Mouse (Mus musculus): ENCODE results near the gene Dcp1a. TPM values are rescaled to one million over a fixed set of nuclear protein-coding genes. Genes with fewer than 3 reads are reported as not detected.

Gene Dcp1a
- polyA plus RNA-seq, 1 experiment from 2014 or later: 25.9 TPM

GRCm38 (mm10) chr14:30573235-30573634 is 93.9 kb downstream of the Dcp1a start:
- Histone ChIP-seq H3K4me3 (ENCODE audit: low read depth, low read length) (no peak overlapping the region), H3K9me3 (ENCODE audit: control insufficient read depth, low read length) (no peaks in the 10 kb centered on the region), H3K9ac (ENCODE audit: low read length) (no peak overlapping the region), H3K4me2 (ENCODE audit: low read length) (no peak overlapping the region), H3K4me1 (replicated peaks; ENCODE audit: control insufficient read depth, insufficient read depth, low read length) (peaks cover 11% of the 10 kb centered on the region), H3K27ac (ENCODE audit: low read depth) (no peak overlapping the region), H3K36me3 (ENCODE audit: control insufficient read depth, insufficient read depth, low read length) (peaks cover 76% of the 10 kb centered on the region), H3K27me3 (replicated peaks; ENCODE audit: control insufficient read depth, insufficient read depth, low read length) (no peaks in the 10 kb centered on the region)
- DNase-seq (ENCODE audit: low spot score): no peak
- no peak for ATAC-seq (replicated peaks; ENCODE audit: low FRiP score, low TSS enrichment, low read depth)
- 77% methylated on average over 8 of the region's 8 CpGs for WGBS

DNA sequence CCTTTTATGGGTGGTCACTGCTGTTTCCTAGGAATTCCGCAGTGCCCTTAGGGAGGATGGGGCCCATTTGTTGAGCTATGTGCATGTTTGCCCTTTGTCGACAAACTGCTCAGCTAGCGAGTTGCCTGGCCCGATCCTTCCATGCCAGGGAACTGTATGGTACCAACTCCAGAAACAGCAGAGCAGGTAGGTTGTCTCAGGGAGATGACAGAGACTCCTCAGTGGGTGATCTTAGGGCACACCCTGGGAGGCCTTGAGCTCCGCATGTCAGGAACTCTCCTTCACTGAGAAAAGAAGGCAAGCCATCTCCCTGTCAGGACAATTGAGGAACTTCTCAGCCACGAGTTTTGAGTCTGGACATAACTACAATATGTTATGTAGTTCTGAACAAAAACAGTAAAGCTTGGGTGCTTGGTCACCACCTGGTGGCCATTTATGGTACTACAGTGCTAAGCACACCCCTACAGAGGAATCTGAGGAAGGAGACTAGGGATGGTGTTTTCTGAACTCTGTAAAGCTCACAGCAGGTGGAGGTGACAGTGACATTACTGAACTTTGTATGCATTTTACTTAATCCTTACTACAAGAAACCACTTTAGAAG is 94.7 kb downstream of the Dcp1a start:
- no peaks in the 10 kb centered on the region for H3K9me3 ChIP-seq (ENCODE audit: control insufficient read depth, low read length)
- H3K27me3 ChIP-seq (replicated peaks; ENCODE audit: control insufficient read depth, insufficient read depth, low read length): no peaks in the 10 kb centered on the region
- ATAC-seq (replicated peaks; ENCODE audit: low FRiP score, low TSS enrichment, low read depth) (peak; percentile 48; the same call in 1 of the 2 replicates), DNase-seq (ENCODE audit: low spot score) (peak; percentile 93)
- no peak overlapping the region for H3K9ac ChIP-seq (ENCODE audit: low read length)
- WGBS: 61% methylated on average over 6 of the region's 6 CpGs
- peaks cover 67% of the 10 kb centered on the region for H3K36me3 ChIP-seq (ENCODE audit: control insufficient read depth, insufficient read depth, low read length)
- no peak overlapping the region for H3K4me3 ChIP-seq (ENCODE audit: low read depth, low read length)
- H3K4me2 ChIP-seq (ENCODE audit: low read length): no peak overlapping the region
- H3K4me1 ChIP-seq (replicated peaks; ENCODE audit: control insufficient read depth, insufficient read depth, low read length): peaks cover 11% of the 10 kb centered on the region
- H3K27ac ChIP-seq (ENCODE audit: low read depth): no peak overlapping the region

DNA sequence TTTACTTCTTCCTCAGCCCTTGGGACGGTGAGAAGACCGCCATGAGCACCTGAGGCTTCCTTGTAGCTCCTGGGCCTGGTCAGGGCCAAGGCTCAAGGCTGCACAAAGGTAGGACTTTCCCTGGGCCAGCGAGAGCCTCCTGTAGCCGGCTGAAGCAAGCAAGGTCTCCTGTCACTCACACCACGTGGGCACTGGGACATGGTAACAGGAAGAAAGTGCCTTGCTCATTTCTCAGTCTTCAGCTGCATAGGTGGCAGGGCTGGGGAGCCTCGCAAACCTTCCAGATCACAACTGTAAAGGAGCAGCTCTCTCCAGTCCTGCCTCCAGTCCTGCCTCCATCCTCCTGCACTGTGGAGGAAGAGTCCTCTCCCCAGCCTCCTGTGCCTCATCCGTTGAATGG is 96.5 kb downstream of the Dcp1a start:
- DNase-seq (ENCODE audit: low spot score): no peak
- no peak overlapping the region for H3K9ac ChIP-seq (ENCODE audit: low read length)
- H3K27ac ChIP-seq (ENCODE audit: low read depth): no peak overlapping the region
- no peaks in the 10 kb centered on the region for H3K27me3 ChIP-seq (replicated peaks; ENCODE audit: control insufficient read depth, insufficient read depth, low read length)
- peaks cover 15% of the 10 kb centered on the region for H3K4me1 ChIP-seq (replicated peaks; ENCODE audit: control insufficient read depth, insufficient read depth, low read length)
- H3K4me2 ChIP-seq (ENCODE audit: low read length): no peak overlapping the region
- H3K36me3 ChIP-seq (ENCODE audit: control insufficient read depth, insufficient read depth, low read length): peaks cover 50% of the 10 kb centered on the region
- 0 out of 2 replicates have a peak, but pooled peaks have one; percentile 5 for ATAC-seq (replicated peaks; ENCODE audit: low FRiP score, low TSS enrichment, low read depth)
- H3K9me3 ChIP-seq (ENCODE audit: control insufficient read depth, low read length): no peaks in the 10 kb centered on the region
- H3K4me3 ChIP-seq (ENCODE audit: low read depth, low read length): no peak overlapping the region
- WGBS: 68% methylated on average over 7 of the region's 7 CpGs

DNA sequence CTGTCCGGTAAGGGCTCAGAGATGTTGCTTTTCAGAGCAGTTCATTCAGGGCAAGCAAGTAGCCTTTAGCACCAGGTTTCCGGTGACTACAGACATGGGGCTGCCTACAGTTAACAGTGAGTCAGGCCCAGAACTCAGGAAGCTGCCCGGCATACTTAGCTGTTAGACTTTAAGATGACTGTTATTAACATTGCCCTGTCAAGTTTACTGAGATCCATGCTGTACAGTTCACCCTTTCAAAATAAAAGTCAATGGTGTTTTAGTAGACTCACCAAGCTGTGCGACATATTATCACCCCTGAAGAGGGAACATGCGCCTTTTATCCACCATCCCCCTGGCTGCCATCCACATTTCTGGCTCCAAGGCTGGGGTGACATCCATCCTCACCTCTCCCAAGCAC is 96.9 kb downstream of the Dcp1a start:
- H3K9me3 ChIP-seq (ENCODE audit: control insufficient read depth, low read length): no peaks in the 10 kb centered on the region
- no peak overlapping the region for H3K4me3 ChIP-seq (ENCODE audit: low read depth, low read length)
- no peaks in the 10 kb centered on the region for H3K27me3 ChIP-seq (replicated peaks; ENCODE audit: control insufficient read depth, insufficient read depth, low read length)
- H3K4me1 ChIP-seq (replicated peaks; ENCODE audit: control insufficient read depth, insufficient read depth, low read length): peaks cover 15% of the 10 kb centered on the region
- no peak overlapping the region for H3K4me2 ChIP-seq (ENCODE audit: low read length)
- H3K36me3 ChIP-seq (ENCODE audit: control insufficient read depth, insufficient read depth, low read length): peaks cover 46% of the 10 kb centered on the region
- H3K27ac ChIP-seq (ENCODE audit: low read depth): no peak overlapping the region
- 37% methylated on average over 5 of the region's 5 CpGs for WGBS
- DNase-seq (ENCODE audit: low spot score) (no peak), ATAC-seq (replicated peaks; ENCODE audit: low FRiP score, low TSS enrichment, low read depth) (peak; percentile 61)
- no peak overlapping the region for H3K9ac ChIP-seq (ENCODE audit: low read length)

Small RNAs within 50 kb of the gene (microRNA-seq; reads per million reads assigned to microRNA genes)
- gene Mir3076: 5.1 reads per million, percentile 33 among the genes with 10 or more reads in this experiment

Other genes starting within 250 kb of the Dcp1a start
- 6.8 and 7.2 TPM in 2 replicates for gene Cacna1d, start 11.9 kb downstream of the Dcp1a start, polyA plus RNA-seq (2014; fragmentation: Nextera tagmentation; extraction: Ambion mirVana)
- 134 and 167 TPM in 2 replicates for gene Tkt, start 68.8 kb downstream of the Dcp1a start, polyA plus RNA-seq (2014; fragmentation: Nextera tagmentation; extraction: Ambion mirVana)
- gene Prkcd, start 146.7 kb downstream of the Dcp1a start, polyA plus RNA-seq (2014; fragmentation: Nextera tagmentation; extraction: Ambion mirVana): 43.2 and 46.5 TPM in 2 replicates
- gene Rft1, start 174.8 kb downstream of the Dcp1a start, polyA plus RNA-seq (2014; fragmentation: Nextera tagmentation; extraction: Ambion mirVana): 15.7 and 16.6 TPM in 2 replicates
- 12.6 and 14.9 TPM in 2 replicates for gene Sfmbt1, start 235.3 kb downstream of the Dcp1a start, polyA plus RNA-seq (2014; fragmentation: Nextera tagmentation; extraction: Ambion mirVana)